Mouse (Mus musculus) megakaryocyte, embryonic 14.5 days (primary cell): ENCODE measurements at regions not wholly inside any gene's neighbourhood (a gene's known extent, or its start where the extent isn't known, plus 50 kb on each side); places are given as distances from the start of the nearest gene placed in this dataset.

Experiments used
- FLI1 ChIP-seq: IDR thresholded peaks from 2 replicates; pipeline ENCODE4 v1.6.1; 2012; ENCODE audit warnings: low read length, inconsistent platforms, mixed read lengths
- GATA1 ChIP-seq: IDR thresholded peaks from 3 replicates; pipeline ENCODE4 v1.6.1; 2012; ENCODE audit warnings: mixed read lengths, low read length, inconsistent platforms, borderline replicate concordance

DNA sequence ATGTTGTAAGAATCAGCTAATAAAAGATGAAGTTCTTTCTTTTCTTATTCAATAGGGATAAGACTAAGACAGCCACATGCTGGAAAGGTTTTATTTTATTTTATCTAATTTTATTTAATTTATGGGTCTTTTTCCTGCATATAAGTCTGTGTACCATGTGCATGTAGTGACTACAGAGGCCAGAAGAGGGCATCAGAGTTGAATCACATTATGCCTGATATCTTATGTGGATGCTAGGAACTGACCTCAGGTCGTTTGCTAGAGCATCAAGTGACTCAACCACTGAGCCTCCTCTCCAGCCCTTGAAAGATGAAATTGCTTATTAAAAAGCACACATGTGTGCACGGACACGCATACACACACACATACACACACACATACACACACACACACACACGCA lies 113.1 kb downstream of the Slc38a4 start:
- no peak for TF ChIP-seq GATA1
- TF ChIP-seq FLI1: no peak
